ENCODE assay signal across 20 mouse cellular contexts in the genomic region with DNA sequence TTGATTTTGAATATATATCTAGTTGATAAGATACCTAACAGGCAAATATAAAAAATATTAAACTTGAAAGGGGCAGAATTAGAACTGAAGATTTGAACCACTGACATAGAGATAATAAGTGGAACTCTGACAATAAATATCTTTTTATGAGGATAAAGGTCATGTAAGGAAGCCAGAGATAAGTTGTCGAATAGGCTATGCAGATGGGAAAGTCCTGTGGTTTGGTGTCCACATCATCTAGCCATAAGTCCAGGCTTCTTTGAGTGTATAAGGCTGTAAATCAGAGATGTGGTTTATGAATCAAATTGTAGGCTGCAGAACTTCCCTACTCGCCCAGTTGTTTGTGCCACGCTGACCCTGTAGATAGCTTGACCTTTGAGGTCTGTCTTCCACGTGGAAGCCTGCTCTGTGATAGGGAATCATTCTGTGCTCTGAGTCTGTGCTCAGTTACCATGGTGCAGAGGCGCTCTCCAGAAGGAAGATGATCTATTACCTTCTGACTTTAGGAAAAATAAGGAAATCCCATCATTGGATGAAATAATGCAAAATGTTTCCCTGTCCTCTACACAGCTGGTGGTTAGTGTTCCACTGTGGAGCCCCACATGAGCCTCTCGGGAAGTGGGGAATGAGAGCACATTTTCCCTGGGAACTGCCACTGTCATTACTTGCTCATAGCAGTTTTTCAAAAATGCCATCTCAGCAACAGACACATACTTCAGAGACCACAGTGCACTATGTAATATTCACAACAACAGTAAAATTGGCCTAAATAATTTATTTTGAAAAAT. TPM values are rescaled to one million over a fixed set of nuclear protein-coding genes. Genes with fewer than 3 reads are reported as not detected.
DNase-seq lines count a peak whose midpoint lies in the region; ATAC-seq and TF ChIP-seq lines count a peak whose summit lies in the region.
"Had no signal": no experiment of that assay in that cellular context is flagged by ENCODE, and none has a peak within 500 bp of the region (broad histone marks: within the 10 kb centered on the region; RNA-seq: fewer than 3 reads in every experiment).

No protein-coding gene starts in this region.

- H3K4me1 ChIP-seq in limb, embryonic 11.5 days (ENCODE audit: control insufficient read depth, insufficient read depth, low read length), result no peaks in the 10 kb centered on the region
- no peaks in the 10 kb centered on the region for H3K4me1 ChIP-seq in limb, embryonic 10.5 days
- H3K4me1 ChIP-seq in intestine, embryonic 14.5 days (replicated peaks; ENCODE audit: control insufficient read depth, insufficient read depth, low read length), result no peaks in the 10 kb centered on the region
- H3K4me1 ChIP-seq in intestine, postnatal 0 days (replicated peaks; ENCODE audit: control insufficient read depth, insufficient read depth, low read length), result no peaks in the 10 kb centered on the region
- H3K4me1 ChIP-seq in small intestine, adult 2 months (ENCODE audit: control insufficient read depth, insufficient read depth, insufficient read length, low read length), result no peaks in the 10 kb centered on the region
- no peaks in the 10 kb centered on the region for H3K4me1 ChIP-seq in forebrain, embryonic 13.5 days
- H3K4me1 ChIP-seq: embryonic facial prominence, embryonic 13.5 days; heart, embryonic 13.5 days had no signal

- WGBS in limb, embryonic 11.5 days, result 70% methylated on average over 6 of the region's 6 CpGs
- 78% methylated on average over 6 of the region's 6 CpGs for WGBS in limb, embryonic 10.5 days
- 45% methylated on average over 6 of the region's 6 CpGs for WGBS in intestine, embryonic 14.5 days
- 37% methylated on average over 6 of the region's 6 CpGs for WGBS in intestine, postnatal 0 days
- WGBS in small intestine, adult 2 months, result 47% methylated on average over 6 of the region's 6 CpGs
- WGBS in forebrain, embryonic 13.5 days, result 90% methylated on average over 6 of the region's 6 CpGs

- H3K27ac ChIP-seq in limb, embryonic 11.5 days (replicated peaks; ENCODE audit: low read depth, low read length), result no peak overlapping the region
- H3K27ac ChIP-seq in limb, embryonic 10.5 days, result no peak overlapping the region
- H3K27ac ChIP-seq in intestine, embryonic 14.5 days (ENCODE audit: low read depth), result no peak overlapping the region
- H3K27ac ChIP-seq in intestine, postnatal 0 days (ENCODE audit: low read depth, low read length), result 0 out of 2 replicates have a peak overlapping the region, but pooled peaks have one; percentile 22
- peak overlapping the region; percentile 43; the same call in 1 of the 2 replicates for H3K27ac ChIP-seq in small intestine, adult 2 months (ENCODE audit: insufficient read depth, low read depth, low read length)
- no peak overlapping the region for H3K27ac ChIP-seq in forebrain, embryonic 13.5 days
- H3K27ac ChIP-seq: embryonic facial prominence, embryonic 13.5 days; heart, embryonic 13.5 days had no signal

- no peak overlapping the region for H3K4me2 ChIP-seq in limb, embryonic 11.5 days (ENCODE audit: low read depth, severe bottlenecking)
- no peak overlapping the region for H3K4me2 ChIP-seq in intestine, embryonic 14.5 days (ENCODE audit: low read length)
- H3K4me2 ChIP-seq in intestine, postnatal 0 days (replicated peaks; ENCODE audit: low read depth), result no peak overlapping the region
- no peak overlapping the region for H3K4me2 ChIP-seq in forebrain, embryonic 13.5 days
- H3K4me2 ChIP-seq: embryonic facial prominence, embryonic 13.5 days; heart, embryonic 13.5 days had no signal

- H3K36me3 ChIP-seq in limb, embryonic 11.5 days (ENCODE audit: control insufficient read depth, insufficient read depth, low read length), result no peaks in the 10 kb centered on the region
- H3K36me3 ChIP-seq in limb, embryonic 10.5 days, result no peaks in the 10 kb centered on the region
- H3K36me3 ChIP-seq in intestine, embryonic 14.5 days (ENCODE audit: control insufficient read depth, insufficient read depth, low read length), result no peaks in the 10 kb centered on the region
- H3K36me3 ChIP-seq in intestine, postnatal 0 days (ENCODE audit: control insufficient read depth, insufficient read depth), result no peaks in the 10 kb centered on the region
- H3K36me3 ChIP-seq in small intestine, adult 2 months (ENCODE audit: control insufficient read depth, insufficient read depth, low read length), result no peaks in the 10 kb centered on the region
- no peaks in the 10 kb centered on the region for H3K36me3 ChIP-seq in forebrain, embryonic 13.5 days (ENCODE audit: poor library complexity, severe bottlenecking)
- H3K36me3 ChIP-seq: embryonic facial prominence, embryonic 13.5 days; heart, embryonic 13.5 days had no signal

- DNase-seq in limb, embryonic 11.5 days (ENCODE audit: low spot score), result no peak
- no peak for DNase-seq in limb, embryonic 10.5 days (ENCODE audit: low spot score)
- DNase-seq in intestine, embryonic 14.5 days (ENCODE audit: low spot score), result no peak
- DNase-seq in thymus, postnatal 14 days, result no peak
- DNase-seq: adrenal gland, postnatal 25 days; cerebellum, adult 18-20 months; cerebellum, adult 9-11 months; cerebellum, postnatal 36 days; gastrocnemius, postnatal 36 days; heart, adult 11 months; heart, postnatal 36 days had no signal

- TF ChIP-seq POLR2A in small intestine, adult 2 months (IDR thresholded peaks at IDR 0.05; ENCODE audit: low read depth, low read length), result no peak

- TF ChIP-seq CTCF in intestine, postnatal 0 days (IDR thresholded peaks at IDR 0.05; ENCODE audit: low read depth), result no peak
- TF ChIP-seq CTCF in small intestine, adult 2 months (IDR thresholded peaks at IDR 0.05; ENCODE audit: extremely low read depth, insufficient read length, insufficient replicate concordance, low read depth, low read length), result no peak

- no peak overlapping the region for H3K4me3 ChIP-seq in limb, embryonic 11.5 days (ENCODE audit: low read depth, low read length)
- H3K4me3 ChIP-seq in limb, embryonic 10.5 days, result no peak overlapping the region
- no peak overlapping the region for H3K4me3 ChIP-seq in intestine, embryonic 14.5 days (ENCODE audit: low read depth, low read length)
- no peak overlapping the region for H3K4me3 ChIP-seq in intestine, postnatal 0 days (ENCODE audit: low read depth, low read length)
- H3K4me3 ChIP-seq in small intestine, adult 2 months (ENCODE audit: low read depth, low read length), result no peak overlapping the region
- H3K4me3 ChIP-seq in forebrain, embryonic 13.5 days, result no peak overlapping the region
- H3K4me3 ChIP-seq: embryonic facial prominence, embryonic 13.5 days; heart, embryonic 13.5 days had no signal

- peak; percentile 80; the same call in 1 of the 2 replicates for ATAC-seq in limb, embryonic 11.5 days (ENCODE audit: insufficient number of reproducible peaks, low FRiP score, low TSS enrichment, low read depth)
- peak; percentile 36; the same call in 1 of the 2 replicates for ATAC-seq in intestine, embryonic 14.5 days (replicated peaks; ENCODE audit: low FRiP score, low TSS enrichment, low read depth)
- ATAC-seq in intestine, postnatal 0 days, result peak; percentile 93
- no peak for ATAC-seq in forebrain, embryonic 13.5 days
- ATAC-seq: forebrain, embryonic 14.5 days had no signal

- H3K9ac ChIP-seq in limb, embryonic 11.5 days (ENCODE audit: low read length), result no peak overlapping the region
- no peak overlapping the region for H3K9ac ChIP-seq in intestine, embryonic 14.5 days (ENCODE audit: low read length)
- no peak overlapping the region for H3K9ac ChIP-seq in intestine, postnatal 0 days (ENCODE audit: low read depth, low read length)
- no peak overlapping the region for H3K9ac ChIP-seq in forebrain, embryonic 13.5 days
- H3K9ac ChIP-seq: embryonic facial prominence, embryonic 13.5 days; heart, embryonic 13.5 days had no signal

- no peaks in the 10 kb centered on the region for H3K27me3 ChIP-seq in limb, embryonic 11.5 days (ENCODE audit: control insufficient read depth, insufficient read depth, low read length)
- H3K27me3 ChIP-seq in limb, embryonic 10.5 days (ENCODE audit: low read depth, poor library complexity, severe bottlenecking), result no peaks in the 10 kb centered on the region
- no peaks in the 10 kb centered on the region for H3K27me3 ChIP-seq in intestine, embryonic 14.5 days (replicated peaks; ENCODE audit: control insufficient read depth, insufficient read depth, low read length)
- no peaks in the 10 kb centered on the region for H3K27me3 ChIP-seq in intestine, postnatal 0 days (replicated peaks; ENCODE audit: control insufficient read depth, insufficient read depth, low read length)
- no peaks in the 10 kb centered on the region for H3K27me3 ChIP-seq in small intestine, adult 2 months (ENCODE audit: control insufficient read depth, insufficient read depth, low read length)
- no peaks in the 10 kb centered on the region for H3K27me3 ChIP-seq in forebrain, embryonic 13.5 days
- H3K27me3 ChIP-seq: embryonic facial prominence, embryonic 13.5 days; heart, embryonic 13.5 days had no signal

- H3K9me3 ChIP-seq in limb, embryonic 11.5 days (ENCODE audit: control insufficient read depth, low read length), result no peaks in the 10 kb centered on the region
- H3K9me3 ChIP-seq in limb, embryonic 10.5 days (replicated peaks), result no peaks in the 10 kb centered on the region
- H3K9me3 ChIP-seq in intestine, embryonic 14.5 days (ENCODE audit: control insufficient read depth, low read length), result no peaks in the 10 kb centered on the region
- no peaks in the 10 kb centered on the region for H3K9me3 ChIP-seq in intestine, postnatal 0 days (ENCODE audit: control insufficient read depth)
- H3K9me3 ChIP-seq in forebrain, embryonic 13.5 days (replicated peaks), result no peaks in the 10 kb centered on the region
- H3K9me3 ChIP-seq: embryonic facial prominence, embryonic 13.5 days; heart, embryonic 13.5 days had no signal

RNA-seq across cellular contexts. Expression of a gene that starts 56.3 kb away (rescaled TPM):
- not detected in 2 replicates for polyA plus RNA-seq in limb, embryonic 11.5 days (2014; fragmentation: Nextera tagmentation; extraction: Ambion mirVana)
- 0.06 TPM in 2 replicates for polyA plus RNA-seq in limb, embryonic 10.5 days (2016; fragmentation: Nextera tagmentation; extraction: Ambion mirVana)
- polyA plus RNA-seq in intestine, embryonic 14.5 days (2014; fragmentation: Nextera tagmentation; extraction: Ambion mirVana), result not detected in 2 replicates
- 0.31 and 0.53 TPM in 2 replicates for polyA plus RNA-seq in intestine, postnatal 0 days (2015; fragmentation: Nextera tagmentation; extraction: Ambion mirVana)
- 0.27 and 27.0 TPM in 2 replicates for polyA plus RNA-seq in small intestine, adult 2 months (2012; rRNA removed)
- polyA plus RNA-seq in forebrain, embryonic 13.5 days (2015; fragmentation: Nextera tagmentation; extraction: Ambion mirVana), result not detected in 2 replicates
- polyA plus RNA-seq: C2C12; embryonic facial prominence, embryonic 13.5 days; forebrain, embryonic 14.5 days; heart, embryonic 13.5 days; heart, postnatal 0 days; hindbrain, embryonic 11.5 days had no signal

Comparison
In these comparisons a context has a peak if more than half of its experiments do, and no peak if none do; other contexts are left out.
1. H3K27ac ChIP-seq: peak in intestine, postnatal 0 days (single experiment) and small intestine, adult 2 months (single experiment); none in limb, embryonic 11.5 days (single experiment), limb, embryonic 10.5 days (single experiment), intestine, embryonic 14.5 days (single experiment) and forebrain, embryonic 13.5 days (single experiment).